Mouse (Mus musculus) cerebellum, adult 11-12 months (tissue): ENCODE measurements around the gene Bdh2.

Experiments used
- DNase-seq: peaks from one replicate; pipeline ENCODE4 v3.0.0; 2022

Bdh2 gene

DNA sequence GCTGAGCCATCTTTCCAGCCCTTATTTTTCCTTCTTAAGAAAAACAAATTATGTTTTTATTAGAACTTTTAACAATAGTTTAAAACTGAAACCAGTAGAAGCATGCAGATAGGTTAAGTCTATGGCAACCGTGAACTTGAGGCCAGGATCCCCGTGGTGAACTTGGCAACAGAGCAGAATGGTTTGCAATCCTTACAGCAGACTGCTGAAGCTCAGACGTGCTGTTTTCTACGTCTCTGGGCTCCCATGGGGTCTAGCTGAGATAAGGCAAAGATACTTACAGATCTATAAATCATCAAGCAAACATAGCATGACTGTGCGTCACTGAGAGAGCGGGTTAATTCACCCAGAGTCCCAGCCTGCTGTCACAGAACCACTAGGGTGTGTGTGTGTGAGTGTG, 19.1 kb downstream of the Bdh2 start:
- DNase-seq, result no peak

DNA sequence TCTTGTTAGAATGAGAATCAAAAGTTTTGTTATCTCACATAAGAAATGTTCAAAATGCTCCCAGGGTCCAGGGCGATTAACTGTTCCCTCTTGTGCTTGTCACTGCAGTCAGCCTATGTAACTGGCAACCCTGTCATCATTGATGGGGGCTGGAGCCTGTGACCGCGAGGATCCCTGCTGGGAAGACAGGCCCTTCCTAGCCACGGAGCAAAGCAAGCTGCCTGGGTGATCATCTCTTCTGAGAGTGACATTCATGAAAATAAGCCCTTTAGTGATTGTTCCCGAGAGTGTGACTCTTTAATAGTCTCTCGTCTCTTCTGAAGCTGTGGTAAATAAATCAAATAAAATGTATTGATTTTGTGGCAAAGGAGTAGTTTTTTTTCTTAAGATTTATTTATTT, 23.0 kb downstream of the Bdh2 start:
- no peak for DNase-seq

DNA sequence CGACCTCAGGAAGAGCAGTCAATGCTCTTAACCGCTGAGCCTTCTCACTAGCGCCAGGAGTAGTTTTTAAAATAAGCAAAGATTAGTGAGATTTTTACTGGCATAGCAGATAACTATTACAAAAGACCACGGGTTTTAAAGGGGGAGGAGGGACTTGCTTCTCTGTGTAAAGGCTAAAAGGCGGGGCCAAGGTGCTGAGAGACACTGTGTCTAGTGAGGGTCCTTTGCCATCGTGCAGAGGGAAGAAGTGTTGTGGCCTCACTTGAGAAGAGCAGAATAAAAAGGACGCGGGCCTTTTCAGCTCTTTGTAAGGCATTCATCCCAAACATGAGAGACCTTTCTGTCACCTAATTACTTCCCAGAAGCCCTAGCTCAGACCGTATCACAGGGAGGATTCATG, 23.5 kb downstream of the Bdh2 start:
- no peak for DNase-seq

DNA sequence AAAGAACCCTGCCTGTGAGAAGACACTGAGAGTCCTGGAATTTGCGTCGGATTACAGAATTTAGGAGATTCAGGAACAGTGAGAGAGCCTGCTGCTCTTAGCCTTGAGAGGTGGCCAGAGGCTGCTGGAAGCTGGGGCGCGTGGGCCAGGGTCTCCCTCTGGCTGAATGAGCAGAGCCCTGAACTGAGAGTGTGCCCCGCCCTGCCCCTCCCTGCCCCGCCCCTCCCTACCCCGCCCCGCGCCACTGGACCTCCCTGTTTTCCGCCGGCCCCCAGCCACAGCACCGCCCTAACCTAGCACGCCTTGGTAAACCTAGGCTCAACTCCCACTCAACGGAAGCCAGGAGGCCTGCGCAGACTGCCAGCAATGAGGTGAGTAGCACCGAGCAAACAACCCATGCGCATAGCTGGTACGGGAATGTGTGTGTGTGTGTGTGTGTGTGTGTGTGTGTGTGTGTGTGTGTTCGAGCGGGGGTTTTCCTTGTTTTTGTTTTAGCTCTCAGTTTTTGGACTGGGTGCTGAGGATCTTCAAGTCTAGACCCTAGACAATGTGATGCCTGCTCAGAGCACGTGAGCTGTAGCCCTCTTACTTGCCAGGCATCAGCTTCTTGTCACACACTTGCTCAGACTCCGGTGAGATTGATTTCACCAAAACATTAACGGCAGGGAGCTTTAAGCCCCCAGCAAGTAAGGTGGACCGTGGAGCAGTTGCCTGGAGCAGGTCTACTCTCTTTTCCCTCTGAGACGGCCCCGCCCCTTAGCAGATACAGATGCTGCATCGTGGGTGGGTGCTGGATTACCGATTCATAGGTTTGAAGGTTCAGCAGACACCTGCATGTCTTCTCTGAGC, 26.6 kb downstream of the Bdh2 start, which contains the start of gene Slc9b2:
Gene Slc9b2 (plus strand): TSS at position 290 of the 849 bp plus-strand sequence.
- DNase-seq, result no peak

DNA sequence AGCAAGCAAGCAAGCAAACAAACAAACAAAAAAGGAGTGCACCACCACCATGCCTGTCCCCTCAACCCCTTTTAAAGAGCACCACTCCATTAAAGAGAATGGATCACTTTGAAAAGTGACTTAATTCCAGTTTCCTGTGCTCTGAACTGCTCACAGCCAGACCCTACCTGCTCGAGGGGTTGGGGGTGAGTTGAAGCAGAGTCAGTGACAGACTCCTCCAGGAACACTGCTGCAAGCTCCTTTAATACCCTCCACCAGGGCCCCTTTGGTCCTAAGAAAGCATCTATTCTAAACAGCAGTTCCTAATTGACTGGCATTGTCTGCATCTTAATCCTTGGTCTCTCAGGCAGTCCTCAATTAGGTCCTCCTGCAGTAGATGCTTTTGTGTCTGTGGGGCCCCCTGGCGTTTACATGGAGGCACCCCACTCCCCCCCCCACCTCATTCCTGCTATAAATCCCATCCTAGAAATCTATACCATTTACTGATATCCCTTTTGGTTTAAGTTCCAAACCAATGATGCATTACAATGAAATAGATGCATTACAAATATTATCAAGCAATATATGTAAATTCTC, 32.0 kb downstream of the Bdh2 start:
- DNase-seq, result no peak

DNA sequence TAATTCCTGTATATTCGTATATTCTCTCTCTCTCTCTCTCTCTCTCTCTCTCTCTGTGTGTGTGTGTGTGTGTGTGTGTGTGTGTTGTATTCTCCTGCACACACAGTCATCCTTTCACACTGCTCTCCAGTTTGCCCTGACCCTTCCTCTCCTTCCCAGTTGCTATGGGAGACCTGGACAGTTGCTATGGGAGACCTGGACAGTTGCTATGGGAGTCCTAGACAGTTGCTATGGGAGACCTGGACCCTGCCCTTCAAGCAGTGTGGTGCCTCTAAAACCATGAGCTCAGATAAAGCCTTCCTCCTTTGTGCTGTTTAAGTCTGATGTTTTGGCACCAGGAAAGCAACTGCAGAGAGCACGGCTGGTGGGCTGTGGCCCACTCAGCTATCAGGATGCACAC, 32.7 kb downstream of the Bdh2 start:
- DNase-seq, result no peak

DNA sequence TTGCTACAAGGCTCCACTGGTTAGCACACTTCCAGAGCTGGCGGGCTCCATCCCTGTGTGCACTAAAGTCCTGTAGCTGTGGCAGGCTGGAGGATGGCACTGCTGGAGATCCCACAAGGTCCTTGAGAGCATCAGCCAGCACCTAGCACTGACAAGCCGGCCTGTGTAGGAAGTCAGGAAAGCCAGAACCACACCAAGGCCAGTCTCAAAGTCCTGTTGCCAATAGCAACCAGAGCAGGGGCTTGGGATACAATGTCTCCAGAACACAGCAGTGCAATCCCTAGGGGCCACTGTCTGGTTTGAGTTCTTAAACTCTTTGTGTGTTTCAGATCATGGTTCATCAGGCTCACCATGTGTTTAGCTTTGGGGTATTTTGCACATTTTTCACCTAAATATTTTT, 33.8 kb downstream of the Bdh2 start:
- no peak for DNase-seq

DNA sequence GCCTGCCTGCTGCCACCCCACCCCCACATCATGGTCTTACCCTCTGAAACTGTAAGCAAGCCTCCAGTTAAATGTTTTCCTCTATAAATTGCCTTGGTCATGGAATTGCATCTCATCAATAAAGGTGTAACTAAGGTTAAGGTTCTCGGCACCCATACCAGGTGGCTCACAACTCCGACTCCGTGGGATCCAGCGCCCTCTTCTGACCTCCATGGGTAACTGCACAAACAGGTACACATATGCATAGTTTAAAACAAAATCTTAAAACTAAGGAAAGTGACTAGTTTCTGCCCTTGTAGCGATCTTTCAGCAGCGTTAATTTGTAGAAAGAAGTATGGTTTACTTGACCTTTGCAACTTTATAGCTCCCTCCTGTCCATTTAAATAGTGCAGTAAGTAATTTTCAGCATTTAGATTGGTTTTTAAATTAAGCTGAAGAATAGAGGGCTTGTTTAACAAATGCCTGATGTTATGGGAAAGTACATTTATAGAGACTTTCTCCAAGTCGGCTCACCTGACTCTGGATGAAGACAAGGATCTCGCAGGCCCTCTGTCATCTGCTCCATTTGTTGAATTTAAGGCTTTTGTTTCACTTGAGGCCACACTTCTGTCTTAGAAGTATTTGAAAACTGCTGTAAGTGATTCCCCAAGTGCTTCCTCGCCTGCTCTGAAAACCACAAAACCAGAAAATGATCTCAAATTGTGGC, 34.9 kb downstream of the Bdh2 start:
- no peak for DNase-seq

DNA sequence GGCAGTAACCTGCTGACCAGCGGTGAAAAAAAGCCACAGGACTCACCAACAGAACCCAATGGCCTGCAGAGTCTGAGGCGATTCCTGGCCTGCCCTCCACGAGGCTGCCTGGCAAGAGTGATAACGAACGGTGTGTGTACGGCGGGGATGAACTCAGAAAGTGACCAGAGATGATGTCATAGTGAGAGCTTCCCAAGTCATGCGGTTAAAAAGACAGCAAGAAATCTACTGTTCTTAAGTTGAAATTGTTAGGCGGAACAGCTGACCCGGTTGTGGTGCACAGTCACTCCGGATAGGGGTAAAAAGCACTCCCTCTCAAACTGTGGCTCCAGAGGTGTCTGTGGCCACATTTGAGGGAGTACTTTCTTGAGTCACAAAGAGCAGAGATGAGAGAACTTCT, 37.3 kb downstream of the Bdh2 start:
- DNase-seq, result no peak

DNA sequence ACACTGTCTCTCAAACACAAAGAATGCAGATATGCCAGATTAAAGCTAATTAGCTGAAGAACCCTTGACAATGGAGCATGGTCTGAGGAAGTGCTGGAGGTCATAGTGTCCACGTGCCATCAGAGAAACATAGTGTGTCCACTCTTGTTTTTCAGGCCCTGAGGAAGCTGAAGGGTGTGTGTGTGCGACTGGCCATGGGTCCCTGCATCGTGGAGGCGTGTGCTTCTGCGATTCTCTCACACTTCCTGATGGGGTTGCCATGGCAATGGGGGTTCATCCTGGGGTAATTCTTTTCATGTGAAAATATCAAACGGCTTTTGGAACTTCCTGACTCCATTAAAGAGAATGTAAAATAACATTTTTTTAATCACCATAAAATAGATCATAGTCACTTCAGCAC, 43.3 kb downstream of the Bdh2 start:
- DNase-seq, result no peak

DNA sequence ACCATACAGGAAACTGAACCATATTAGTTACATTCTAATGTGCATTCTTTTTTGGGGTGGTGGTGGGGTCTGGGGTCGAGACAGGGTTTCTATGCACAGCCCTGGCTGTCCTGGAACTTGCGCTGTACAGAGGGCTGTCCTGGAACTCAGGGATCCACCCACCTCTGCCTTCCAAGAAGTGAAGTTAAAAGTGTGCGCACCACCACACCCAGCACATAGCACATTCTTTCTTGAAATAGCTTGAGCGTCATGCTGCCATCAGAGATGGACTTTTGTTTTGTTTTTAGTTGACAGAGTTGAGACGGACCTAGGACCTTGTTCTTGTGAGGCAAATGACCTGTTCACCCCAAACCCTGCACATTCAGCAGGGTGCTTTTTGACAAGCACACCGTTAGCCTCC, 46.2 kb downstream of the Bdh2 start:
- no peak for DNase-seq

GRCm38 (mm10) chr3:135327601-135328000, 46.6 kb downstream of the Bdh2 start:
- DNase-seq, result no peak

GRCm38 (mm10) chr3:135328560-135328959, 47.5 kb downstream of the Bdh2 start:
- DNase-seq, result no peak

DNA sequence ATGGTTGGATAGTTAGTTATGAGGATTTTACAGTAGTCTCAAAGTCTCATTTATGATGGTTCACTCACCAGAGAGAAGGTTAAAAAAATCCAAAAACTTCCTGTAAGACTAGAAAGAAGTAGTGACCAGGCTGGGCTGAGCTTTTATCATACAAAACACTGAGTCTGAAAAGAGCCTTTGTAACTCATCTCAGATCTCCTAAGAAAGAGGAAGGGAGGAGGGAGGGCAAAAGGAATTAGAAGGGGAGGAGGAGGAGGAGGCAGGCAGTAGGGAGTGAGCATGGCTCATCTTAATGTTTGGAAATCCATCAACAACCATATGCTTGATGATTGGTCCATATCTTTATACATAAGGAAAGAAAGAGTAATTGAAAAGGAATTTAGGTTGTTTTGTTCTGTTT, 51.7 kb downstream of the Bdh2 start:
- no peak for DNase-seq

DNA sequence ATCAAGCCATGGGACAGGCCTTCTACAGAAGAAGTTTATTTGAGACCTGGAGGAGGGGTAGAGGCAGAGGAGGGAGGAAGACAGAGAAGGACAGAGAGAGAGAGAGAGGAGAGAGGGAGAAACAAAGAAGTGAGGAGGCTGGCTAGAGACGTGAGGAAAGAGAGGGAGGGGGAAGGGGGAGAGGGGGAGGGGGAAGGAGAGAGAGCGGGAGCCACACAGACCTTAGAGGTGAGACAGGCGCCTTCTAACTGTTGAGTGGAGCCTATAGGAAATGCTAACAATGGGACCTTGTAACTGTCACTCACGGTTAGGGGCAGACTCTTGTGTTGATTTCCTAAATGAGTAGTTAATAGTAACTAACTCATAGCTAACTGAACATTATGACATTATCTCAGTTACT, 52.7 kb downstream of the Bdh2 start:
- no peak for DNase-seq

GRCm38 (mm10) chr3:135347739-135348264, 66.8 kb downstream of the Bdh2 start, which contains the start of gene Slc9b1:
TSS of gene Slc9b1 (plus strand) at chr3:135348029.
- DNase-seq, result no peak

DNA sequence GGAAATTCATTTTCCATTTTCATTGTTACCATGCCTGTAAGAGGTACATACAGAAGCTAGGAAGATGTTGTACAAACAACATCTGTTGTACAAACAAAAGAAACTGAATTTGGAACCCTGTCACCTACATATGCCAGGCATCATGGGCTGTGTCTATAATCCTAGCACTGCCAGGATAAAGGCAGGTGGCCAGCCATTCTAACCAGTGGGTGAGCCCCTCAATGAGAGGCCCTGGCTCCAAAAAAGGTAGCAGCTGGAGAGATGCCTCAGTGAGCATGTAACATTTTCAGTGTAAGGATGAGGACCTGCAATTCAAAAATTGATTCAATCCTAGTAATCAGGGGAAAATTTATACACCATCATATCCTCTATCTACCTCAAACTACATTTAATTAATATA, 68.0 kb downstream of the Bdh2 start:
- no peak for DNase-seq

DNA sequence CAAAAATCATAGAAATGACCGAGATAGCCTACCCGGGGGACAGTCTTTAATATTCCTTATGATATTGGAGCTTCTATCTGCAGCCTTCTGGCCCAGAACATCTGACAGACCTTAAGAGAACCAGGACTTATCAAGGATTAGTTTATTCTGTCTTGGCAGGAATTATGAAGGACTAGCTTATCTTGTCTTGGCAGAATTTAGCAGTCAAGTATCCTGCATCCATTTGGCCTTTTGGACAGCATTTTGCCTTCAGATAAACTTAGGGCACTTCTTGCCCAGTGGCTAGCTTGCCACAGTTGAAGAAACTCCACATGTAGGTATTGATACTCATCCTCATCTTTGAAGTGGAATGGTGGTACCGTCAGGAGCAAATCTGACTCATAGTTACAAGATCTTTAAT, 70.8 kb downstream of the Bdh2 start:
- DNase-seq, result no peak
